Mouse (Mus musculus) neural tube, embryonic 11.5 days (tissue): ENCODE measurements at regions not wholly inside any gene's neighbourhood (a gene's known extent, or its start where the extent isn't known, plus 50 kb on each side); places are given as distances from the start of the nearest gene placed in this dataset.

Source experiments
- ATAC-seq: fragments of 200-750 bp; cut with Nextera tagmentation; 2 replicates; pipeline ENCODE4 v1.8.0; 2017; ENCODE audit warnings: moderate number of reproducible peaks, mild to moderate bottlenecking, moderate TSS enrichment, moderate library complexity; ENCODE audit not compliant: insufficient read depth, low FRiP score, low TSS enrichment
- DNase-seq: peaks from one replicate; pipeline ENCODE4 v3.0.0-alpha.2; 2015; ENCODE audit warnings: low spot score
- H3K27ac ChIP-seq: fragments of 300-500 bp; sonication (generic); 2 replicates; pipeline ENCODE4 v1.5.1; 2014; ENCODE audit warnings: low read depth, mild to moderate bottlenecking, low read length
- H3K27me3 ChIP-seq: fragments of 300-500 bp; sonication (generic); 2 replicates; pipeline ENCODE4 v1.6.1; 2014; ENCODE audit warnings: mild to moderate bottlenecking, low read length, mixed read lengths; ENCODE audit not compliant: control insufficient read depth, insufficient read depth
- H3K36me3 ChIP-seq: fragments of 300-500 bp; sonication (generic); 2 replicates; pipeline ENCODE4 v1.6.1; 2014; ENCODE audit warnings: mild to moderate bottlenecking, low read length, moderate library complexity, mixed read lengths; ENCODE audit not compliant: control insufficient read depth, insufficient read depth
- H3K4me1 ChIP-seq: fragments of 300-500 bp; sonication (generic); 2 replicates; pipeline ENCODE4 v1.6.1; 2014; ENCODE audit warnings: low read length, mixed read lengths; ENCODE audit not compliant: control insufficient read depth, insufficient read depth
- H3K4me2 ChIP-seq: fragments of 300-500 bp; sonication (generic); 2 replicates; pipeline ENCODE4 v1.6.1; 2014; ENCODE audit warnings: low read depth, mild to moderate bottlenecking, moderate library complexity
- H3K4me3 ChIP-seq: fragments of 300-500 bp; sonication (generic); 2 replicates; pipeline ENCODE4 v1.5.1; 2014; ENCODE audit warnings: low read depth, low read length
- H3K9ac ChIP-seq: fragments of 300-500 bp; sonication (generic); 2 replicates; pipeline ENCODE4 v1.6.1; 2014; ENCODE audit warnings: mild to moderate bottlenecking, low read length
- H3K9me3 ChIP-seq: fragments of 300-500 bp; sonication (generic); 2 replicates; pipeline ENCODE4 v1.6.1; 2016; ENCODE audit warnings: low read length; ENCODE audit not compliant: control insufficient read depth
- WGBS: fragments of 180-500 bp; shearing (Covaris S2); extraction: QIAGEN DNeasy Blood & Tissue Kit; methylation state at CpG from one replicate; pipeline ENCODE4 v1.1.7; 2014; 5-methylcytosine and 5-hydroxymethylcytosine counted together

- Histone ChIP-seq H3K27ac (no peak overlapping the region), H3K9me3 (no peaks in the 10 kb centered on the region), H3K4me3 (no peak overlapping the region), H3K4me2 (no peak overlapping the region), H3K27me3 (no peaks in the 10 kb centered on the region), H3K36me3 (no peaks in the 10 kb centered on the region), H3K9ac (no peak overlapping the region), H3K4me1 (peaks cover 2% of the 10 kb centered on the region; the same call in 1 of the 2 replicates)
- ATAC-seq (peak; percentile 59; the same call in 1 of the 2 replicates), DNase-seq (peak; percentile 12)
- 41% methylated on average over 10 of the region's 10 CpGs for WGBS
Measured at GRCm38 (mm10) chr16:63220228-63220879, 366.2 kb downstream of the Pros1 start.

- WGBS, result 75% methylated on average over 6 of the region's 6 CpGs
- DNase-seq (no peak), ATAC-seq (no peak)
- Histone ChIP-seq H3K9me3 (no peaks in the 10 kb centered on the region), H3K4me1 (peaks cover 2% of the 10 kb centered on the region; the same call in 1 of the 2 replicates), H3K4me2 (no peak overlapping the region), H3K27me3 (no peaks in the 10 kb centered on the region), H3K9ac (no peak overlapping the region), H3K36me3 (no peaks in the 10 kb centered on the region), H3K27ac (no peak overlapping the region), H3K4me3 (no peak overlapping the region)
Measured at GRCm38 (mm10) chr16:63224608-63225007, 370.5 kb downstream of the Pros1 start.

GRCm38 (mm10) chr16:63225097-63225496 lies 371.0 kb downstream of the Pros1 start:
- Histone ChIP-seq H3K4me3 (no peak overlapping the region), H3K4me1 (peaks cover 2% of the 10 kb centered on the region; the same call in 1 of the 2 replicates), H3K27ac (no peak overlapping the region), H3K27me3 (no peaks in the 10 kb centered on the region), H3K9me3 (no peaks in the 10 kb centered on the region), H3K9ac (no peak overlapping the region), H3K4me2 (no peak overlapping the region), H3K36me3 (no peaks in the 10 kb centered on the region)
- 73% methylated on average over 8 of the region's 8 CpGs for WGBS
- DNase-seq, result no peak
- no peak for ATAC-seq

DNA sequence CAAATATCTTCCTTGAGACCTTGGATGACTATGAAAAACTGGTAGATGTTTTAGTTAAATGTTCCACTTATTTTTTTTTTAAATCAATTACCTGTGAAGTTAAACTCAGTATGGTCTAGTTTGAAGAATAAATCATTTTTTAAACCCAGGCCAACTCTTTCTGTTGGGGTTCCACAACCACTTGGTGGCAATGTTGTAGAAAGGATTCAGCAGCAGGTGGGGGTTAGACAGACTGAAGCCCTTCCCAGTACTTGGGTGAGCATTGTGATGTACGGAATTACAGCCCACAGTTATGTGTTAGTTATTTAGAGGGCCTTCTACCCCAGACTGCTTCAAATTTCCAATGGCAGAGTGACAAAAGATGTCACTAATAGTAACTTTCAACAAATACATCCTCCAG lies 375.0 kb downstream of the Pros1 start:
- WGBS, result 61% methylated on average over 1 of the region's 1 CpGs
- no peak for DNase-seq

GRCm38 (mm10) chr16:63229567-63229966 lies 375.5 kb downstream of the Pros1 start:
- no peak overlapping the region for H3K9ac ChIP-seq
- H3K4me2 ChIP-seq, result no peak overlapping the region
- DNase-seq, result no peak
- no peak for ATAC-seq
- H3K27ac ChIP-seq, result no peak overlapping the region
- H3K4me1 ChIP-seq, result no peaks in the 10 kb centered on the region
- no peak overlapping the region for H3K4me3 ChIP-seq
- H3K27me3 ChIP-seq, result no peaks in the 10 kb centered on the region
- 74% methylated on average over 3 of the region's 3 CpGs for WGBS
- H3K9me3 ChIP-seq, result no peaks in the 10 kb centered on the region
- no peaks in the 10 kb centered on the region for H3K36me3 ChIP-seq

More for the DNA sequence above, 375.0 kb downstream of the Pros1 start:
- Histone ChIP-seq H3K27ac (no peak overlapping the region), H3K9me3 (no peaks in the 10 kb centered on the region), H3K4me2 (no peak overlapping the region), H3K4me3 (no peak overlapping the region), H3K36me3 (no peaks in the 10 kb centered on the region), H3K9ac (no peak overlapping the region), H3K27me3 (no peaks in the 10 kb centered on the region), H3K4me1 (no peaks in the 10 kb centered on the region)
- no peak for ATAC-seq

DNA sequence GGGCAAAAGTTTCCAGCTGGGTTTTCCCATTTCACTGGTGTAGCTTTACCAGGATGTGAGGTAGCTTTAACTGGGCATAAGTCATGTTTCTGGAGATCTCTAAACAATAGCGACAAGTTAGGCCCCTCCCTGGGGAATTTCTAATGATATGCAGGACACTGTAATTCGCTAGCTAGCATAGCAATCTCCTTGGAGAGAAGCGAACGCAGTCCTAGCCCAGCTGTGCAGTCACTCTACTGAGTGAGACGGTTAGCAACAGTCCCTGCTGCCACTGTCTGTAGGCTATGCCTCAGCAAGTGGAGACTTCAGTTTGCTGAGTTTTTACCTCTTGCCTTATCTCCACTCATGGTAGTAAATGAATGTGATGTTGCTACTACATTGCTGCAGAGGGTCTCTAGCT lies 416.1 kb downstream of the Pros1 start:
- 31% methylated on average over 5 of the region's 5 CpGs for WGBS
- Histone ChIP-seq H3K9ac (no peak overlapping the region), H3K4me3 (no peak overlapping the region), H3K4me2 (no peak overlapping the region), H3K27me3 (no peaks in the 10 kb centered on the region), H3K4me1 (0 out of 2 replicates have a peak, but pooled peaks cover 3% of the 10 kb centered on the region), H3K27ac (no peak overlapping the region), H3K9me3 (no peaks in the 10 kb centered on the region), H3K36me3 (no peaks in the 10 kb centered on the region)
- ATAC-seq (peak; percentile 74), DNase-seq (peak; percentile 18)

GRCm38 (mm10) chr16:63277556-63277955 lies 423.4 kb downstream of the Pros1 start:
- ATAC-seq, result no peak
- Histone ChIP-seq H3K4me1 (no peaks in the 10 kb centered on the region), H3K27me3 (no peaks in the 10 kb centered on the region), H3K4me3 (no peak overlapping the region), H3K4me2 (no peak overlapping the region), H3K27ac (no peak overlapping the region), H3K9me3 (no peaks in the 10 kb centered on the region), H3K9ac (no peak overlapping the region), H3K36me3 (no peaks in the 10 kb centered on the region)
- WGBS, result 54% methylated on average over 1 of the region's 1 CpGs
- no peak for DNase-seq

DNA sequence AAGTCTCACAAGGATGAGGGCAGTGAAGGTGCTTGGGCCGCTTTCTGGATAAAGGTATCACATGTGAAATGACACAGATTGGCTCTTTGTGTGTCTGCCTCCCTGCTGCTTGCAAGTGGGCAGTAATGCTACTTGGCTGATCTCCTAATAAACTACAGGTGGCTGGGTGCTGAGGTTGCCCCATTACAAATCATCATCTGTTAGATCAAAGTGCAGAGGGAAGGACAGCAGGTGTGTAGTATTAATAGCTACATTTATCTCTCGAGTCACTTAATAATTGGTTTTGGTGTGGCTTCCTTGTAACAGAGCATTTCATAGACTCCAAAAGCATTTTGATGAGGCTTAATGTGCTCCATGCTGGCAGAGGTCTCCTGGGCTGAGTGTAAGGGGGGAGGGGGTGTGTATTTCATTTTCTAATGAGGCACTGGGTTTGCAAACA lies 424.2 kb downstream of the Pros1 start:
- Histone ChIP-seq H3K4me3 (no peak overlapping the region), H3K27me3 (no peaks in the 10 kb centered on the region), H3K9ac (no peak overlapping the region), H3K27ac (no peak overlapping the region), H3K36me3 (no peaks in the 10 kb centered on the region), H3K9me3 (no peaks in the 10 kb centered on the region), H3K4me1 (no peaks in the 10 kb centered on the region), H3K4me2 (no peak overlapping the region)
- ATAC-seq (0 out of 2 replicates have a peak, but pooled peaks have one; percentile 31), DNase-seq (no peak)
- WGBS, result 55% methylated on average over 2 of the region's 2 CpGs

GRCm38 (mm10) chr16:63287655-63288054 lies 433.5 kb downstream of the Pros1 start:
- Histone ChIP-seq H3K4me1 (no peaks in the 10 kb centered on the region), H3K36me3 (no peaks in the 10 kb centered on the region), H3K9me3 (no peaks in the 10 kb centered on the region), H3K27me3 (no peaks in the 10 kb centered on the region), H3K27ac (no peak overlapping the region), H3K9ac (no peak overlapping the region), H3K4me2 (no peak overlapping the region), H3K4me3 (no peak overlapping the region)
- DNase-seq (no peak), ATAC-seq (no peak)
- 75% methylated on average over 7 of the region's 7 CpGs for WGBS
